Mouse (Mus musculus): ENCODE results near the gene Mettl17. TPM values are rescaled to one million over a fixed set of nuclear protein-coding genes. Genes with fewer than 3 reads are reported as not detected.

Mettl17 gene
- total RNA-seq, 2 experiments from 2014 or later: 8.3 to 13.1 TPM

DNA sequence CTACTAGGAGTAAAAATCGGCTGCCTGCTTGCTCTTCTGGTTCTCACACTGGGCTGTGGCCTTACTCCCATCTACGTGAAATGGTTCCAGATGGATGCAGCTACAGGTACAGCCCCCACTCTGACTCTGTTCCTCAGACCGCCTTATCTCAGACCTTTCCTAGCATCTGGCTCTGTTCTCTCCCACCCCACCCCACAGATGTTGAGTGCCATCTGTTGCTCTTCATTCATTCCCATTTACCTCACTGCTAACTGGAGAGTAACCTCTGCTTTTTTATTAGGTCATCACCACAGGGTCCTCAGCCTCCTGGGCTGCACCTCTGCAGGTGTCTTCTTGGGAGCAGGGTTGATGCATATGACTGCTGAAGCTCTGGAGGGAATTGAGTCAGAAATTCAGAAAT is 9.2 kb downstream of the Mettl17 start:
- intact Hi-C loops (cut with DNase I; ENCODE audit: low total_unique reads): loop anchor here (5.0 to 10.0 kb wide), 2 partner anchors 103 to 201 kb away; no protein-coding TSS in a partner anchor
- DNase-seq: no peak

DNA sequence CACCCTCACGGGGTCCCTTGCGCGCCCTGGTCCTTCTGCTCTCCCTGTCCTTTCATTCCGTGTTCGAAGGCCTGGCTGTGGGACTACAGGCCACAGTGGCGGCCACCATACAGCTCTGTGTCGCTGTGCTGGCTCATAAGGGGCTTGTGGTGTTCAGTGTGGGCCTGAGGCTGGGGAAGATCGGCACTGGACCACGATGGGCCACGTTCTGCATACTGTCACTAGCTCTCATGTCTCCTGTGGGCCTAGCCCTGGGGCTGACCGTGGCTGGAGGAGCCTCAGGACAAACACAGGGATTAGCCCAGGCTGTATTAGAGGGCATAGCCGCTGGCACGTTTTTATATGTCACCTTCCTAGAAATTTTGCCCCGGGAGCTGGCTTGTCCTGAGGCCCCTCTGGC is 10.4 kb downstream of the Mettl17 start:
- intact Hi-C loops (cut with DNase I; ENCODE audit: low total_unique reads): loop anchor here (5.0 to 10.0 kb wide), 2 partner anchors 37 to 200 kb away; no protein-coding TSS in a partner anchor
- no peak for DNase-seq

DNA sequence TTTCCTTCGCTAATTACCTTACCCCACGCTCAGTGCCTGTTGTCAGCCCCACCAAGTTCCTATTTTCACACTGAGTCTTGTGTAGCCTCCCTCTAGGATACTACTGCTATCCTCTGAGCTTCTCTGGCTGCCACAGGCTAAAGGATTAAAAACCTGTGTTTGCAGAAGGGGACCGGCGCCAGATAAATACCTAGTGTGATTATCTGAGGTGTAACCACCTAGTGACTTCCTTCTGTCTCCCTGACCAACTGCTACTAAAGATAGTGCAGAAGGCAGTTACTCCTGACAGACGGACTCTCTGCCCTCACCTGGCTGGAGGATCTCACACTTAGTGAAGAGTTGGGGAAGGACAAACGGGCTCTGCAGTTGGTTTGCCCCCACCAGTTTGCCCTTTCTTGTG is 11.4 kb downstream of the Mettl17 start:
- DNase-seq: no peak
- intact Hi-C loops (cut with DNase I; ENCODE audit: low total_unique reads): loop anchor here (5.0 to 10.0 kb wide), 2 partner anchors 36 to 199 kb away; no protein-coding TSS in a partner anchor

DNA sequence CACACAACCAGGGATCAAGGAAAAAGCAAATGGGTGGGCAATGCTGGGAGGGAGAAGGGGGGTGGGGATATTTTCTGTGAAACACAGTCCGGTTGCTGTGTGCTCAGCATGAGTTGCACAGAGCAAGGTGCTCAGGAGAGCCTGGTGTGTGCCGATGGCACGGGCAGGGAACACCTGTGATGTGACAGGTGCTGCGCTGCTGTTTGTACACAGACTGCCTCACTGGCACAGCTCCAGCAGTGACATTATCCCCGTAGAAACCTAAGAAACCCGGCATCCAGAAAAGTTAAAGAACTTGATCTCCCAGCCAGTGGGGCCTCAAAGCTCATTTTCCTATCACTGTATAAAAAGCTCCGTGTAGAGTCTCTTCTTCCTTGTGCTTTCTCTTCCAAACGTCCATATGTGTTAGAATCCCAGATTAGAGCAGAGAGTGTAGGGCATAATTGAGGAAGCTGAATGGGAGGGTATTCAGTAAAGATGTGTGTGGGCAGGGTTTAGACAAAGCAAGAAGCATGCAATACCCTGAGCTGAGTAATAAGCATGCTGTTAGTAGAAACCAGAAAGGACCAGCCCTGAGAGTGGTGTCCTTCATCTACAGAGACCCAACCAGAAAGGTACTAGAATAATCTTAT is 12.0 kb downstream of the Mettl17 start:
- no peak for DNase-seq
- intact Hi-C loops (cut with DNase I; ENCODE audit: low total_unique reads): loop anchor here (5.0 to 10.0 kb wide), 2 partner anchors 36 to 198 kb away; no protein-coding TSS in a partner anchor

DNA sequence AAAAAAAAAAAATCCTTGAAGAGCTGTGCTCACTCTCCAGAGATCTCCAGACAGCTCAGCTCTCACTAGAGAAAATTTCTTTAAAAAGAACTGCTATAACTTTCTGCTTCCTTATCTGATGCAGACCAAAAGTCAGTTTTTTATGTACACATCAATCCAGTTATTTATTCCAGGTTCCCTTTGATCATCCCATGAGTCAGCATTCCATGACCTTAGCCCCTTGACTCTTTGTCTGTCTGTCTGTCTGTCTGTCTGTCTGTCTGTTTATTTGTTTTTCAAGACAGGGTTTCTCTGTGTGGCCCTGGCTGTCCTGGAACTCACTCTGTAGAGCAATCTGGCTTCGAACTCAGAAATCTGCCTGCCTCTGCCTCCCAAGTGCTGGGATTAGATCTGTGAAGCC is 14.7 kb downstream of the Mettl17 start:
- no peak for DNase-seq
- intact Hi-C loops (cut with DNase I; ENCODE audit: low total_unique reads): loop anchor here (5.0 to 10.0 kb wide), 2 partner anchors 33 to 195 kb away; no protein-coding TSS in a partner anchor

DNA sequence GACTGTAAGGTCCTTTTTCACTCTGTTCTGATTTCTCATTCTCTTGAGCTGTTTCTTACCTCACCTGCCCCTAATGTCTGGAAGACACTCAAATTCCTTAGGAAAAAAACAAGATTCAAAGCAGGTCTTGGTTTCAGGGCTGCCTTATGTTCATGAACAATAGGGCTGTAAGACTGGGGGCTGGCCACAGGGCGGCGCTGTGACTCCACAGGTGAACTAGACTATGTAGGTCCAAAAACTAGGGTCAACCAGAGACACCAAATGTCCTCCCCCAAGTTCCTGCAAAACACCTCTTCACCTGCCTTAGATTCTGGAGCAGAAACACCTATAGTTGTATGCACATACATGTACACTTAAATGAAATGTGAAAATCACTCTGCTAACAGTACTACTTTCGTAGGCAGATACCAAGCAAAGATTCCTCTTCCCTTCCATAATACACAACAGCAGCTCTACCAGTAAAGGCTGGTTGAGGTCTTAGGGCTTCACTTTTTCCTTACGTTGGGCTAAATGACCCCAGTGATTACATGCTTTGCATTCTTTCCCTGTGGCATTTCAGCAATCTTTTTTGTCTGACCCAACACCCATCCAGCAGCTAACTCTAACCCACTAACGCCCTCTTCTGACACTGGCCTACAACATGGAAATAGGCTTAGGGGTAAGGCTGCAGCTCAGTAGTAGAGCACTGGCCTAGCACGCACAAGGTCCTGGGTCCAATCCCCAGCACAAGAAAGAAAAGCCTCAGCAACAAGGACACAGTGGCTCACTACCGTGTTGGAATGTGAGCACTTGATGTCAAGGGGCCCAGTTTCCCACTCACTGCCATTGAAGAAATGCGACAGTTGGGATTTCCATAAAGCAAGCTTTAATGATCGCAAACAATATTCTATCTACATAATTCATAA is 18.4 kb downstream of the Mettl17 start:
- intact Hi-C loops (cut with DNase I; ENCODE audit: low total_unique reads): loop anchor here (5.0 kb wide), 1 partner anchor 104 kb away; no protein-coding TSS in a partner anchor
- peak; percentile 84 for DNase-seq

DNA sequence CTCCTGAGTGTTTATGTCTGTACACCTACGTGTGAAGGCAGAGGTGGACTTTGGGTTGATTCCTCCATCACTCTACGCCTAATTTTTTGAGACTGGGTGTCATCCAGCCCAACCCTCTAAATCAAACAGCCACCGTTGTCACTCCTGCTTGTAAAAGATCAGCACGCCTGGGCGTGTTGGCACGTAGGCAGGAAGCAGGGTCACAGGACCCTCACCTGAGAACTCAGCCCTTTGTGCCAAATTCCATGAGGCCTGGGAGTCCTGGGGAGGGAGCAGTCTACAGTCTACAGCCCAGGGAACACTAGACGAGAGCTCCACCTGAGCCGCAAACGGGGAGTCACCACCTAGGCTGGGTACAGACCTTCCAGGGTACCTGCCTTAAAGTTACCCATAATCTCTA is 19.1 kb downstream of the Mettl17 start:
- intact Hi-C loops (cut with DNase I; ENCODE audit: low total_unique reads): loop anchor here (5.0 kb wide), 1 partner anchor 104 kb away; no protein-coding TSS in a partner anchor
- no peak for DNase-seq

DNA sequence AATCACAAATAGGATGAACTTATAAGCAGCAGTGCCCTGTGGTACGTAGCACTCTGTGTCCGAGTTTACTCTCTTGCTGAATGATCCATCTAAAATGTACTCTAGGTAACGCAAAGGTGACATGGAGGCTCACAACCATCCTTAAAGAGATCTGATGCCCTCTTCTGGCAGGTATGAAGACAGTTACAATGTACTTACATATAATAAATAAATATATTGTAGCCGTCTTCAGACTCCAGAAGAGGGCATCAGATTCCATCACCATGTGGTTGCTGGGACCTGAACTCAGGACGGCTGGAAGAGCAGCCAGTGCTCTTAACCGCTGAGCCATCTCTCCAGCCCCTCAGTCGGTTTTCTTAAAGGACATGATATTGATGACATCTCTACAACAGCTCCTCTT is 20.1 kb downstream of the Mettl17 start:
- intact Hi-C loops (cut with DNase I; ENCODE audit: low total_unique reads): loop anchor here (5.0 kb wide), 1 partner anchor 103 kb away; no protein-coding TSS in a partner anchor

DNA sequence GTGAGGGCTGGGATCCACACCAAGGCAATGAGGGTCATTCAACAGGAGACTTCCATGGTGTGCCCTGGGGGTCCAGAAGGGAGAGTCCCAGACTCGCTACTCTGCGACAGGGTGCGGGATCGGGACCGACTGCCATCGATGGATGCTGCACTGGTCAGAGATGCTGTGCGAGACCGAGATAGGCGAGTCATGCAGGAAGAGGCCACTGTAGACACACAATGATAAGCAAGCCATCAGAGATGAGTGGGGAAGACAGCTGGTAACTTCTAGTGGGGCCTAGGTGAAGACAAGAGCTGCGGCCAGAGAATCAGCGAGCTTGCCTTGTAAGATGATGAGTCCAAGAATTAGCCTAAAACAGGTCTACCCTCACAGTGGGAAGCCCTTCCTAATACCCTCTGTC is 21.5 kb downstream of the Mettl17 start:
- intact Hi-C loops (cut with DNase I; ENCODE audit: low total_unique reads): no loop called here
- no peak for DNase-seq

More for the DNA sequence above, 20.1 kb downstream of the Mettl17 start:
- DNase-seq: no peak

DNA sequence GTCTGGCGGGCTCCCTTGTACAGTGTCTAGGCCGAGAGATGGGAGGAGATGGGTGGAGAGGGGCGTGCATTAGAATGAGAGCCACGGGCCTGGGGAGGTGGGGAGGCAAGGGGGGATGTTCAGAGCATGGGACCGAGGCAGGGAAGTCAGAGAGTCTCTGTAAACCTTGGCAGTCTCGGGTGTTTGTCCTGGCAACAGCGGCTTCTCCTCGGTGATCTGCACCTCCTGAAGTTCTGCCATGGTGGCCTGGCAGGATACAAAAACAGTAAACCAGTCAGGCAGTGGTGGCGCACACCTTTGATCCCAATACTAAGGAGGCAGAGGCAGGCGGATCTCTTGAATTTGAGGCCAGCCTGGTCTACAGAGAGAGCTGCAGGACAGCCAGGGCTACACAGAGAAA is 26.7 kb downstream of the Mettl17 start:
- DNase-seq: no peak
- intact Hi-C loops (cut with DNase I; ENCODE audit: low total_unique reads): no loop called here

DNA sequence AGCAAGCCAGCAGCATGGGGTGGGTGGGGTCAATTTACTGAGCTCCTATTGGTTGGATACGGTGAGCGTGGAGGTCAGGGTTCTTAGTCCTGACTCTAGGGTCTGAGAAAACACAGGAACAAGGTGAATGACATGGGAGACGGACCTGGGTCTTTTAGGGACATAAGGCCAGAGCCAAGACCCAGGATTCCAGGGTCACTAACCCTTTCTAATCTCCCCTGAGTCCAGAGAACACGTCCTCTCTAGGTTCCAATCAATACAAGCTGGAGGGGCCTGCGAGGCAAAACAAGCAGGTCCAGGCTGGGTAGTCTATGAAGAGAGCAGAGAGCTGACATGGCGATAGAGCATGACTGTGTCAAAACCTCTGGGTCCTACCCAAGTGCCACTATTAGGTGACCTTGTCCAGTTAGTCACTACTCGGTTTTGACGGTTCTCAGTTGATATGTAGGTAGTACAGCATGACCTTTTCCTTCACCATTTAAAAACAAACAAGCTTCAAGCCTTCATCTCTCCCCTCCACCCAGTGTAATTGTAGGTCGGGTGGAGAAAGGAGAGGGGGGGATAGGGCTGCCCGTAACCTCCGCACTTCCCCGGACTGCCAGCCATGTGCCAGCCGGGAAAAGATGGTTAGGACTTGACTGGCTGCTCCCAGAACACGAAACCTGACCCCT is 27.9 kb downstream of the Mettl17 start:
- peak; percentile 43 for DNase-seq
- intact Hi-C loops (cut with DNase I; ENCODE audit: low total_unique reads): no loop called here

DNA sequence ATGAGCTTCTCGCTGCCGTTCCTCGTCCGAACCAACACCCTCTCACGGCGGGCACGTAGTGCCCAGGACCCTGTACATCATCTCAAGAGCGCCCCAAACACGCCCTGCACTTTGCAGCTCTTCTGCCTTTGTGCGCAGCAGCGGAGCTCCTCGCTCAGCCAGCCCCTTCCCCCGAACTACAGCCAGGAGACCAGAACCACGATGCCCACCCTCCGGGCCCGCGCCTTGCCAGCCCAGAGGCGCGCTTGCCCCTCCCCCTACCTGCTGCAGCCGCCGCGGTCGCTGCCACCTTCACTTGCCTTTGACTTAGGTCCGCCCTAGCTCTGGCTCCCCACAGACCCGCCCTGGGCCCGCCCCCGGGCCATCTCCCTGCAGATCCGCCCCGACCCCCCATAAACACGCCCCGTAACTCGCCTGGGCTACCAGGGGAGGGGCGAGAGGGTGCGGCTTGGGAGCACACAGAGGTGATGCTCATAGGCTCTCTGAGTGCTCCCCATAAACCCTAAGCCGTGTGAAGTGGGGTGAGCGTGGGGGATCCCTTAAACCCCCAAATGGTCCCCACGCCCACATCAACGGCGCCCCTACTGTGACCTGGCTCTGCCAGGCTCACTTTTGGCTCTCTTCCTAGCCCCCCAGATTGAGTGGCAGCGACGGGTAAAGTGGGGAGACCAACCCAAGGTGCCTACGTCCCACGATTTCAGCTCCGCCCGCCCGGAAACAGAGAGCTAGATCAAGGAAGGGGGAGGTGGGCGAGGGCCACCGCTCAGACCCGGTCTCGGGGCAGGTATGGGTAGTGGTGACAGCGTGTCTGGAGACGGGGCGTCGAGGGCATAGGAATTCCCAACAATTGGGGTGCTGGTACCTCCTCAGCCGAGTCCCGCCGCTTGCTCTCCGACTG is 28.7 kb downstream of the Mettl17 start:
- intact Hi-C loops (cut with DNase I; ENCODE audit: low total_unique reads): no loop called here
- peak; percentile 93 for DNase-seq

DNA sequence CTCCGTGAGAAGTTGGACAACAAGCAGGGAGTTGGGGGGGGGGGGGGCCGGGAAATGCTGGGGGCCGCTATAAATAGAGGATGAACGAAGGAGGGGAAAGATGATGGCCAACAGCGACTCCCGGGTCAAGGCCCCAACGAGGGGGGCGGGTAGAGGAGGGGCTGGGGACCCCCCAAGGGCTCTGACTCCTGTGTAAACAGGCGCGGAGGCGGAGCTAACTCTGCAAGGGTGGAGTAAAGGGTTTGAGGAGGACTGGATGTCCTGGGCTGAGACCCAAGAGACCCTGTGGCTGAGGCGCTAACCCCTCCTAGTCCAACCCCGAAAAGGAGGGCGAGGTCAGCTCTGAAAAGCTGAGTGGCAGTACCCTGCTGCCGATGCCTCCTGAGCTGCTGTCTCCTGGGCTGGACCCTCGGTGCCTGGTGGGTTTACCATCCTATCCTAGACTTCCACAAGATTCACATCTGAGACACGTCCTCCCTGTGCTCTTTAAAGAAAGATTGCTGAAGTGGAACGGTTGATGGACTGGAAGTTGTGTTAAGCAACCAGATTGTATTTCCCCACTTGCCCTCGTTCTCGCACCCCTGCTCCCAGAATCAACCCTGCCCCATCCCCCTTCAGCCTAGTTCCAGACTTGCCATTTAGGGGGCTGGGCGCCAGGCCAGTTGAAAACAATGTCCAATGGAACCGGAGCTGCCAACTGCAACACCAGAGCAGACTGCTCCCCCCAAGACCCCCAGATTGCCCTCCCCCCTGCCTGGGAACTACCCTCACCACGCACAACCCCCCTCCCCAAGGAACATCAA is 29.5 kb downstream of the Mettl17 start, which contains the start of gene Ndrg2:
Ndrg2 (minus strand) TSS at position 199 of the 803 bp plus-strand sequence.
- intact Hi-C loops (cut with DNase I; ENCODE audit: low total_unique reads): no loop called here
- peak; percentile 87 for DNase-seq

DNA sequence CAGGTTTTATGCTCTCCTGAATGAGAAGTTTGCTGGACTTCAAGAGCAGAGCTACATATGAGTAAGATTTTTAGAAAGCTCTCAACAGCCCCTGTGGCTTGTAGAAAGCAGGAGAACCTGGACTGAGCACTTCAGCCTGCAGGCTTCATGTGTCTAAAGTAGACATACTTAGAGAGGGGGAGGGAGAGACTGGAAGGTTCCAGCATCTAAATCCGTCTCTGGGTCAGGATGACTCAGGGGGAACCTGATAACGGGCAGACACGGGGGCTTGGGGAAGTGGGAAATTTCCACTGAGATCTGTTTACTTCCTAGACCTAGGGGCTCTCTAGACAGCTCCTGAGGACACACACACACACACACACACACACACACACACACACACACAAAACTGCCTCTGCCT is 30.4 kb downstream of the Mettl17 start:
- DNase-seq: no peak
- intact Hi-C loops (cut with DNase I; ENCODE audit: low total_unique reads): no loop called here

DNA sequence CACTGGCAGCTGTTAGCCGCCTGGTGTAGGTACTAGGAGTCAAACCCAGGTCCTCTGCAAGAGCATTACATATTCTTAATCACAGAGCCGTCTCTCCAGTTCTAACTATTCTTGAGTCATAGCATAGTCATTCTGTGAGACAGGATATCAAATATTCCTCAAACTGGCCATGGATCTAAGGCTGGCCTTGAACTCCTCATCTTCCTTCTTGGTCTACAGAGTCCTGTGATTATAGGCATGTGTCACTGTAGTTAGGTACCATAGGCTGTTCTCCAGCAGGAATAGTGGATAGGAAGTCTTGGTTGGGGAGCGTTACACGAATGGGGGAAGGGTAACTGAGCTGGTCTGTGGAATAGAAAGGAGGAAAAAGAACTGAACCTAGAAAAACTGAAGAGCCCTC is 31.9 kb downstream of the Mettl17 start:
- intact Hi-C loops (cut with DNase I; ENCODE audit: low total_unique reads): no loop called here
- DNase-seq: no peak

DNA sequence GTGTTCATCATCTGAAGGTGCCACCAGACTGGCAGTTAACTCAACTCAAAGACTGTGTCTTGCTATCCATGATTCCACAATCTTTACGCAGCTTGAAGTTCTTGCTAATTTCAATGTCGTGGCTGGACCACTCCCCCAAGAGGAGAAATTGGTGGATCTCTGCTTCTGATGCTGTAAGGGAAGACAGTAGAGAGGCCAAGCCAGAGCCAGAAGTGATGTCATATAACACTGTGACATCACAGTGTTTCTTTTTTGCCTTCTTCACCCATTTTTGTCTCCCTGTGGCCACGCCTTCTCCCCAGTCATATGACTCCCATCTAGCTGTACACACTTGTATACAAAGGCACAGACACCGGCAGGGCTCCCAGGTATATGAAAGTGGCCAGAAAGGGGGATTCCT is 33.5 kb downstream of the Mettl17 start, which contains the start of gene Tppp2:
Tppp2 (plus strand) TSS at position 301 of the 400 bp plus-strand sequence.
- intact Hi-C loops (cut with DNase I; ENCODE audit: low total_unique reads): no loop called here
- no peak for DNase-seq

DNA sequence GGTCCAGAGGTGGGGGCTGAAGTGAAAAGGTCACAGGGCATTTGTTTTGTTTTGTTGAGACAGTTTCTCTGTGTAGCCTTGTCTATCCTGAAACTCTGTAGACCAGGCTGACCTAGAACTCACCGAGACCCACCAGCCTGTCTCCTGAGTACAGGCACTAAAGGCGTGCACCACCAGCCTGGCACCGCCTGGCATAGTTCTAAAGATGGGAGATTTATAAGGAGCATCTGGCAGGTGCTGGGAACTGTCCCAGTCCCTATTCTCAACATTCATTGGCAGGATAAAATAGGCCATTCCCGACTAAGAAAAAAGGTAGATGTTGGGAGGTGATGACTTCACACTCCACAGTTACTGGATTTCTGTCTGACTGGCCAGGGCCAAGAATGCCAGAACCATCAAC is 34.3 kb downstream of the Mettl17 start:
- DNase-seq: no peak
- intact Hi-C loops (cut with DNase I; ENCODE audit: low total_unique reads): no loop called here
